Mouse (Mus musculus) brown adipose tissue, adult 24 weeks (tissue): ENCODE data around the gene Phf3. TPM values are rescaled to one million over a fixed set of nuclear protein-coding genes. Genes with fewer than 3 reads are reported as not detected.
"Not testable (repeated sequence)": the region's sequence is repeated elsewhere in the genome, so short reads cannot be mapped to it uniquely, and the experiment has no call there.

ENCODE experiments used
- H3K27ac ChIP-seq: fragments of 200-500 bp; replicated peaks from 2 replicates; pipeline ENCODE4 v1.5.1; 2012; ENCODE audit warnings: low read depth, mild to moderate bottlenecking, low read length
- H3K4me1 ChIP-seq: fragments of 200-500 bp; 2 replicates; pipeline ENCODE4 v1.6.1; 2012; ENCODE audit warnings: low read length, mixed read lengths; ENCODE audit not compliant: control insufficient read depth, insufficient read depth, insufficient read length
- H3K4me3 ChIP-seq: fragments of 200-500 bp; 2 replicates; pipeline ENCODE4 v1.5.1; 2012; ENCODE audit warnings: low read depth, mild to moderate bottlenecking, low read length, moderate library complexity; ENCODE audit not compliant: insufficient read depth
- polyA plus RNA-seq: library from polyadenylated mRNA; stranded (reverse); fragments of >200 nt; gene quantifications from 2 replicates; pipeline ENCODE4 v1.2.4, GENCODE M21; 2012; ENCODE audit not compliant: missing spikeins, insufficient read depth, insufficient read length

The Phf3 gene
- polyA plus RNA-seq, 1 experiment = 36.1 TPM

GRCm38 (mm10) chr1:30794606-30795005 is 79.1 kb downstream of the Phf3 start:
- Histone ChIP-seq H3K27ac (no peak overlapping the region), H3K4me1 (no peaks in the 10 kb centered on the region), H3K4me3 (no peak overlapping the region)

DNA sequence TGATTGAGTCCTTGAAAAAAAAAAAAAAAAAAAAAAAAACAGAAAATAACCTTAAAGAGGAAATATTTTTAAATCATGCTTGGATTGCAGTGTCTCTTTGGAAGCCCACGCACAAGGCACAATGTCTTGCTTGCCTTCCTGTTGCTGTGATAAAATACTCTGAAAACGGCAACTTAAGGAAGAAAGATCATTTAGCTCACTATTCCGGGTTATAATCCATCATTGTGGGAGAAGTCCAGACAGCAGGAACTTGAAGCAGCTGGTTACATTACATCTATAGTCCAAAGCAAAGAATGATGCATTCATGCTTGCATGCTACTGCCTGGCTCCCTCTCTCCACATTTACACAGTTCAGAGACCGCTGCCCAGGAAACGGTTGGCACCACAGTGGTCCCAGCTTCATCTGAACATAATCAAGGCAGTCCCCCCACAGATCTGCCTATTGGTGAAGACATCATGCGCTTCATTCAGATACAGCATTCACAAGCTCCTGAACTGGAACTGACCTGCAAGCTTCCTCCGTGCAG is 80.3 kb downstream of the Phf3 start:
- H3K4me1 ChIP-seq = no peaks in the 10 kb centered on the region

DNA sequence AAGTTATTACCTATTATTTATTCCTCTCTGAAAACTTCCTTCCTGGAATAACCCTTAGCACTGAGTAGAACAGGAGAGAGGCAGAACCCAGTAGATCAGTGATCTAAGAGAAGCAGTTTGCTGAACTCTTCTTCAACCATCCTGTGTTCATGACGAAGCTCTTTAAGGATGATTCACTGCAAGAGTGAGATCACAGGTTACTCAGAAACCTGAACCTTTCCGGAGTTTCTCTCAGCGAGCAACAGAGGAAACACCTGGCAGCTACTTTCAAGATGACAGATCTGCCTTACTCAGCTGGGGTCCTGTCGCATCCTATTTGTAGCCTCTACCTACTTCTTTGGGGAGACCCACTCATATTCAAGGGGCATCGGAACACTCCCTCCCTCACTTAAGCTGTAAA is 80.8 kb downstream of the Phf3 start:
- no peak overlapping the region for H3K4me3 ChIP-seq
- no peaks in the 10 kb centered on the region for H3K4me1 ChIP-seq
- H3K27ac ChIP-seq = no peak overlapping the region

More for the DNA sequence above, 80.3 kb downstream of the Phf3 start:
- no peak overlapping the region for H3K27ac ChIP-seq
- no peak overlapping the region for H3K4me3 ChIP-seq

- no peak overlapping the region for H3K27ac ChIP-seq
- H3K4me1 ChIP-seq = no peaks in the 10 kb centered on the region
- no peak overlapping the region for H3K4me3 ChIP-seq
Measured at GRCm38 (mm10) chr1:30790220-30790619, 83.5 kb downstream of the Phf3 start.

- Histone ChIP-seq H3K4me1 (no peaks in the 10 kb centered on the region), H3K27ac (no peak overlapping the region), H3K4me3 (no peak overlapping the region)
Measured at GRCm38 (mm10) chr1:30789689-30790088, 84.0 kb downstream of the Phf3 start.

GRCm38 (mm10) chr1:30789001-30789400 is 84.7 kb downstream of the Phf3 start:
- H3K4me1 ChIP-seq = no peaks in the 10 kb centered on the region
- no peak overlapping the region for H3K4me3 ChIP-seq
- H3K27ac ChIP-seq = no peak overlapping the region

DNA sequence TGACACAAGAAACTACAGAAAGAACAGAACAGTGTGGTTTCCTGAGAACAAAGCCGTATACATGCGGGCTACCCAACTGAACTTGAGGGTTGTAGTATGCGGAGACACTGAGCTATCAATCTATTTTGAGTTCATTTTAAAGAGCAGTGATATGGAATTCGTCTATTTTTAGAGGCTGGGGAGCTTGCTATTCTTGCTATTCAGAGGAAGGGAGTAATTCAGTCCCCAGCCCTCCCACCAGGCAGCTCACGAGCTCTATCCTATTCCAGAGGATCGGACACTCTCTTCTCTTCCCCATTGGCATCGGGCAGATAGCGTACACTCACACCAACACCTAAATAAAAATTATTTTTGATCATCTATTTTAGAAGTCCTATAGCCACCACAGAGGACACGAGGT is 87.1 kb downstream of the Phf3 start:
- Histone ChIP-seq H3K4me1 (no peaks in the 10 kb centered on the region), H3K4me3 (no peak overlapping the region), H3K27ac (no peak overlapping the region)

- no peaks in the 10 kb centered on the region for H3K4me1 ChIP-seq
- no peak overlapping the region for H3K27ac ChIP-seq
- no peak overlapping the region for H3K4me3 ChIP-seq
Measured at GRCm38 (mm10) chr1:30783741-30784140, 90.0 kb downstream of the Phf3 start.

DNA sequence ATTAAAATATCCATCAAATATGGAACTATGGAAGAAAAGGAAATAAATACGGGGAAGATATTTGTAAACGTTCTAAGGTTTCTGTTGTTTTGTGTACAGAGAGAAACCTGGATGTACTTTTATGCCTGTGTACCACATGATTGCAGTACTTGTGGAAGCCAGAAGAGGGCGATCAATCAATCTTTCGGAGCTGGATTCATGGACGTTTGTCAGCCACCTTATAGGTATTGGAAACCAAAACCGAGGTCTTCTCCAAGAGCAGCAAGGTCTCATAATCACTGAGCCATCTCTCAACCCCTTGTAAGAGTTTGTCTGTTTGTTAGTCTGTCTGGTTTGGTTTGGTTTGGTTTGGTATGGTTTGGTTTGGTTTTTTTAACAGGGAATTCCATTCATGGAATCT is 93.4 kb downstream of the Phf3 start:
- Histone ChIP-seq H3K4me3 (no peak overlapping the region), H3K4me1 (no peaks in the 10 kb centered on the region), H3K27ac (no peak overlapping the region)

- H3K4me3 ChIP-seq = no peak overlapping the region
- no peaks in the 10 kb centered on the region for H3K4me1 ChIP-seq
- no peak overlapping the region for H3K27ac ChIP-seq
Measured at GRCm38 (mm10) chr1:30779562-30779961, 94.2 kb downstream of the Phf3 start.

DNA sequence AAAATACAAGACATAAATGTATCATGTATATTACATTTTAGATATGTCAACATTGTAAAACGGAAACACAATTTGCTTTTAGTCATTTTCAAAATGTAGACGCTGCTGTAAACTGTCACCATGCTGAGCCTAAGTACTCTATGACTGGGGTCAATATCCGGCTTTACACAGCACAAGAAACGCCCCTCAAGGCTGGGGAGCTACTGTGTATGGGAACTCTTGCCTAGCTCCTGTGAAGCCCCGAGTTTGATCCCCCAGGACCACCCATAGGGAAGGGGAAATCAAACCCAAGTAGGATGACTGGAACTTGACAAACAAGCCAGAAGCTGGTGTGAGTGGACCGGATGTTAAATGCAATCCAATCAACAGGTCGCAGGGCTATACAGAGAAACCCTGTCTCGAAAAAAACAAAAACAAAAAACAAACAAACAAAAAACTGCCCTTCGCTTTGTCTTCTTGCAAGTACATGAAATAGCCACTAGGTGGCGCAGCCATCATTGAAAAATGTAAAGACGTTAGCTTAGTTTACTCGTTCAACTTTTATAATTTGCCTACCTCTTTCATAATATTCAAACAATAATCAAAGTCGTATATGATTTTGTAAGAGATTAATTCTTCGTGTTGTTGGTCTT is 95.2 kb downstream of the Phf3 start:
- no peaks in the 10 kb centered on the region for H3K4me1 ChIP-seq
- no peak overlapping the region for H3K27ac ChIP-seq
- H3K4me3 ChIP-seq = no peak overlapping the region

GRCm38 (mm10) chr1:30776196-30776595 is 97.5 kb downstream of the Phf3 start:
- no peak overlapping the region for H3K27ac ChIP-seq
- H3K4me1 ChIP-seq = no peaks in the 10 kb centered on the region
- no peak overlapping the region for H3K4me3 ChIP-seq

- H3K4me1 ChIP-seq = no peaks in the 10 kb centered on the region
- H3K27ac ChIP-seq = no peak overlapping the region
- H3K4me3 ChIP-seq = no peak overlapping the region
Measured at GRCm38 (mm10) chr1:30773662-30774061, 100.1 kb downstream of the Phf3 start.

DNA sequence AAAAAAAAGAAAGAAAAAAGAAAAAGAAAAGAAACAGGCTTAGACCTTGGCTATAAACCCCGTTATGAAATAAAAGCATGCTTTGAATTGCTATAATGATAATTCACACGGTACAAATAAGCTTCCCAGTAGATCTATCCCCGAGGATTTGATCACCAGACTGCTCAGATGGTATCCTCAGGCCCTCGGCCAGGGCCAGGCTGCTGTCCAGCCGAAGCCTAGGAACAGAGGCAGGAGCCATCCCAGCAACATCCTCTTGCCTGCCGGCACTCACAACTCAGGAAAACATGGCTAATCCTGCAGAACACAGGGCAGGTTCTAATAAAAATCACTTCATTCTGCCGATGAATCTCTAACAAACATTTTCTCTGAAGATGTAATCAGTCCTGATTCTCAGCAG is 100.9 kb downstream of the Phf3 start:
- Histone ChIP-seq H3K27ac (no peak overlapping the region), H3K4me1 (no peaks in the 10 kb centered on the region)

DNA sequence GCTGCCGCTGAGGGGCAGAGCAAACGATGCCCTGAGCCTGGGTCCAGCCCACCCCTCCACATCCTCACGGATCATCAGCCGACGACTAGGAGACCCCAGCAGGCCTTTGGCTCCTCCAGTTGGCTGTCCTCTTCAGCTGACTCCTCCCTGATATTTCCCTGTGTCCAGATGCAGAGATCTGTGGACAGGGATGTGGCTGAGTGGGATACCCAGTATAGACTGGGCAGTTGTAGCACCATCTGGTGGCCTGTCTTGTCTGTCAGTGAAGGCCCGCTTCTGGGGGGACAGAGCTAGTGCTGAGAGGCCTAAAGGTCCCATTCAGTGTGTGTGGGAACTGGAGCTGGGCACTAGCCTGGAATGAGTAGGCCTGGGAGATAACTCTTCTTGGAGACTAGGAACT is 101.9 kb downstream of the Phf3 start:
- Histone ChIP-seq H3K27ac (no peak overlapping the region), H3K4me1 (no peaks in the 10 kb centered on the region), H3K4me3 (no peak overlapping the region)

More for the DNA sequence above, 100.9 kb downstream of the Phf3 start:
- H3K4me3 ChIP-seq = no peak overlapping the region

DNA sequence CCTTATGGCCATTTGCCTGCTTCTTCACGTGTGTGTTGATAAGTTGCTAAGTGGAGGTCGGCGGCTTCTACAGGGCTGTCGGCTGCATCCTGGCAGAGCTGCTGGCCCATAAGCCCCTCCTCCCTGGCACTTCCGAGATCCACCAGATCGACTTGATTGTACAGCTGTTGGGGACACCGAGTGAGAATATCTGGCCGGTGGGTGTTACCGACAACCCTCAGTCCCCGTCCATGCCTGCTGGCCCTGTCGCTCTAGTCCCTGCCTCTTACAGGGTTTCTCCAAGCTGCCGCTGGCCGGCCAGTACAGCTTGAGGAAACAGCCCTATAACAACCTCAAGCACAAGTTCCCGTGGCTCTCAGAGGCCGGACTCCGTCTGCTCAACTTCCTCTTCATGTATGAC is 103.1 kb downstream of the Phf3 start:
- H3K27ac ChIP-seq, H3K4me3 ChIP-seq, H3K4me1 ChIP-seq: not testable (repeated sequence)
